Mouse (Mus musculus): Measurements from ENCODE around the gene March2. TPM values are rescaled to one million over a fixed set of nuclear protein-coding genes. Genes with fewer than 3 reads are reported as not detected.
"Not testable (repeated sequence)": the region's sequence is repeated elsewhere in the genome, so short reads cannot be mapped to it uniquely, and the experiment has no call there.

The March2 gene
- 10 to 100 TPM; 84.7 to 89.0 TPM for total RNA-seq (2021)
- long read RNA-seq, experiment 1, transcript March2-205 (5 exons, 1,418 nt): minor isoform, 15 of 115 reads
- long read RNA-seq, experiment 1, transcript March2-203 (5 exons, 1,398 nt): major isoform, 67 of 115 reads
- long read RNA-seq, experiment 1, partial matches to known transcripts: 1 of 115 reads
- long read RNA-seq, experiment 1, other reads (novel, unspliced or antisense): 28 of 115 reads
- long read RNA-seq, experiment 2, transcript March2-205 (5 exons, 1,418 nt): minor isoform, 17 of 116 reads
- long read RNA-seq, experiment 2, transcript March2-206 (4 exons, 2,566 nt): minor isoform, 5 of 116 reads
- long read RNA-seq, experiment 2, transcript March2-203 (5 exons, 1,398 nt): major isoform, 65 of 116 reads
- long read RNA-seq, experiment 2, partial matches to known transcripts: 3 of 116 reads
- long read RNA-seq, experiment 2, other reads (novel, unspliced or antisense): 26 of 116 reads

GRCm38 (mm10) chr17:33718384-33718881, at the start of gene March2:
Gene March2, minus strand, starts transcription at chr17:33718670.
- DNase-seq (ENCODE audit: low spot score in 2 of 2): peak; percentile 96 to 98

- DNase-seq (ENCODE audit: low spot score in 2 of 2): no peak
Measured at GRCm38 (mm10) chr17:33766389-33766788, 47.9 kb upstream of the March2 start.

GRCm38 (mm10) chr17:33760255-33761165, 42.0 kb upstream of the March2 start, which contains the start of gene Rab11b:
Gene Rab11b, minus strand, starts transcription at chr17:33760530.
- DNase-seq (ENCODE audit: low spot score in 2 of 2): peak; percentile 100

- DNase-seq (ENCODE audit: low spot score in 2 of 2): peak; percentile 82 to 85
Measured at GRCm38 (mm10) chr17:33759767-33760254, 41.3 kb upstream of the March2 start.

GRCm38 (mm10) chr17:33757231-33757630, 38.8 kb upstream of the March2 start:
- DNase-seq (ENCODE audit: low spot score in 2 of 2): no peak

GRCm38 (mm10) chr17:33756108-33756790, 37.8 kb upstream of the March2 start:
- no peak for DNase-seq (ENCODE audit: low spot score in 2 of 2)

- DNase-seq (ENCODE audit: low spot score in 2 of 2): no peak
Measured at GRCm38 (mm10) chr17:33755418-33756107, 37.1 kb upstream of the March2 start.

GRCm38 (mm10) chr17:33754656-33755055, 36.2 kb upstream of the March2 start:
- DNase-seq (ENCODE audit: low spot score in 2 of 2): no peak

- no peak for DNase-seq (ENCODE audit: low spot score in 2 of 2)
Measured at GRCm38 (mm10) chr17:33752297-33752696, 33.8 kb upstream of the March2 start.

- DNase-seq (ENCODE audit: low spot score in 2 of 2): no peak
Measured at GRCm38 (mm10) chr17:33751181-33751580, 32.7 kb upstream of the March2 start.

- no peak for DNase-seq (ENCODE audit: low spot score in 2 of 2)
Measured at GRCm38 (mm10) chr17:33749451-33749850, 31.0 kb upstream of the March2 start.

GRCm38 (mm10) chr17:33746011-33746410, 27.5 kb upstream of the March2 start:
- DNase-seq (ENCODE audit: low spot score in 2 of 2): no peak

- no peak for DNase-seq (ENCODE audit: low spot score in 2 of 2)
Measured at GRCm38 (mm10) chr17:33744686-33745384, 26.4 kb upstream of the March2 start.

GRCm38 (mm10) chr17:33742420-33742819, 23.9 kb upstream of the March2 start:
- DNase-seq (ENCODE audit: low spot score in 2 of 2): no peak

- not testable (repeated sequence) for DNase-seq (ENCODE audit: low spot score in 2 of 2)
Measured at GRCm38 (mm10) chr17:33733526-33733925, 15.1 kb upstream of the March2 start.

GRCm38 (mm10) chr17:33732556-33733083, 14.2 kb upstream of the March2 start:
- DNase-seq (ENCODE audit: low spot score in 2 of 2): not testable (repeated sequence)

- no peak for DNase-seq (ENCODE audit: low spot score in 2 of 2)
Measured at GRCm38 (mm10) chr17:33729215-33729614, 10.7 kb upstream of the March2 start.

- DNase-seq (ENCODE audit: low spot score in 2 of 2): no peak
Measured at GRCm38 (mm10) chr17:33728396-33728795, 9.9 kb upstream of the March2 start.

- DNase-seq (ENCODE audit: low spot score in 2 of 2): no peak
Measured at GRCm38 (mm10) chr17:33719736-33720378, 1.4 kb upstream of the March2 start.

Data from layer of hippocampus, postnatal 14 days (tissue).